Mouse (Mus musculus) CH12.LX (cell line): ENCODE results near the gene Cfap298.

Experiments
- CTCF ChIP-seq, 2 experiments: IDR thresholded peaks in 1 of 2; conservative IDR thresholded peaks in 1 of 2; 2 replicates each; pipeline ENCODE4 v1.5.1; 2011 to 2012; ENCODE audit warnings: low read depth in 2 of 2, low read length in 2 of 2, improper control_type of control experiment in 1 of 2, inconsistent platforms in 1 of 2, mild to moderate bottlenecking in 1 of 2, moderate library complexity in 1 of 2
- E2F4 ChIP-seq: IDR thresholded peaks from 2 replicates; pipeline ENCODE4 v1.6.1; 2011; ENCODE audit warnings: low read depth, low read length, improper control_type of control experiment; ENCODE audit not compliant: insufficient replicate concordance
- ETS1 ChIP-seq: conservative IDR thresholded peaks from 2 replicates; pipeline ENCODE4 v1.6.1; 2012; ENCODE audit warnings: low read depth, mild to moderate bottlenecking, inconsistent platforms, low read length, improper control_type of control experiment, moderate library complexity
- JUND ChIP-seq: conservative IDR thresholded peaks from 2 replicates; pipeline ENCODE4 v1.6.1; 2011; ENCODE audit warnings: low read depth, low read length, improper control_type of control experiment
- MAZ ChIP-seq: IDR thresholded peaks from 2 replicates; pipeline ENCODE4 v1.6.1; 2012; ENCODE audit warnings: low read depth, mild to moderate bottlenecking, inconsistent platforms, low read length, improper control_type of control experiment, moderate library complexity
- NRF1 ChIP-seq: IDR thresholded peaks from 2 replicates; pipeline ENCODE4 v1.6.1; 2014; ENCODE audit warnings: low read depth, mild to moderate bottlenecking, inconsistent platforms, low read length, improper control_type of control experiment, moderate library complexity
- POLR2A ChIP-seq: IDR thresholded peaks from 2 replicates; pipeline ENCODE4 v1.6.1; 2011; ENCODE audit warnings: low read depth, mild to moderate bottlenecking, improper control_type of control experiment, low read length
- SIN3A ChIP-seq: IDR thresholded peaks from 2 replicates; pipeline ENCODE4 v1.6.1; 2012; ENCODE audit warnings: low read length, improper control_type of control experiment, inconsistent platforms
- TBP ChIP-seq: conservative IDR thresholded peaks from 2 replicates; pipeline ENCODE4 v1.6.1; 2011; ENCODE audit warnings: low read depth, low read length, improper control_type of control experiment
- USF2 ChIP-seq: conservative IDR thresholded peaks from 2 replicates; pipeline ENCODE4 v1.6.1; 2011; ENCODE audit warnings: low read depth, low read length, improper control_type of control experiment
- ZMIZ1 ChIP-seq: IDR thresholded peaks from 2 replicates; pipeline ENCODE4 v1.6.1; 2012; ENCODE audit warnings: low read depth, mild to moderate bottlenecking, inconsistent platforms, low read length, improper control_type of control experiment

DNA sequence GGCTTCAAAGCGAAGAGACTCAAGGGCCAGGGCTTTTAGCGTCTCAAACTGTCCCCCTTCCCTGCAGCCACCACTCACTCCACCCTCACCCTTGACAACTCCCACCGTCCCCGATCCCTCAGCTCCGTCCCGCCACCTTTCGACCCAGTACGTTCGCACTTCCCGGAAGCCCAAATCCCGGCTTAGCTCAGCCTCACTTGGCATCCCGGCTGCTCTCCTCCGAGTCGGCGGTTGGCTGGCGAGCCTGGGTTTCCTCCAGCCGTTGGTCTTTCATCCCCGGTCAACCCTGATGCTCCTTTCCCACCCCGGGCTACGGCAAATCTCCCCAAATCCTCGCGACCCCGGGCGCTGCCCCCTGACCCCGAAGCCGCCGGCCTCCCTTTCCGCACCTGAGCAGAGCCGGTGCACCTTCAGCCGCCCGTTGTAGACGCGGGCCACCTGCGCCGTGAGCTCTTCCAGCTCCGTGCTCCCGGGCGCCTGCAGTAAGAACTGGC, 674 bp downstream of the Cfap298 start:
- TF ChIP-seq MAZ (no peak), CTCF (conservative IDR thresholded peaks at IDR 0.05 in 1 of 2, IDR thresholded peaks at IDR 0.05 in 1 of 2; ENCODE audit: low read depth in 2 of 2, low read length in 2 of 2) (peak in 1 of 2 experiments; percentile 15; a peak in 1 of 4 replicates), ZMIZ1 (no peak), TBP (peak; percentile 43; the same call in 1 of the 2 replicates), SIN3A (no peak), POLR2A (no peak; the same call in 1 of the 2 replicates), ETS1 (0 out of 2 replicates have a peak, but pooled peaks have one; percentile 6), JUND (no peak), USF2 (no peak), E2F4 (no peak), NRF1 (no peak)
